ENCODE assay signal across 8 mouse cellular contexts in the genomic region with DNA sequence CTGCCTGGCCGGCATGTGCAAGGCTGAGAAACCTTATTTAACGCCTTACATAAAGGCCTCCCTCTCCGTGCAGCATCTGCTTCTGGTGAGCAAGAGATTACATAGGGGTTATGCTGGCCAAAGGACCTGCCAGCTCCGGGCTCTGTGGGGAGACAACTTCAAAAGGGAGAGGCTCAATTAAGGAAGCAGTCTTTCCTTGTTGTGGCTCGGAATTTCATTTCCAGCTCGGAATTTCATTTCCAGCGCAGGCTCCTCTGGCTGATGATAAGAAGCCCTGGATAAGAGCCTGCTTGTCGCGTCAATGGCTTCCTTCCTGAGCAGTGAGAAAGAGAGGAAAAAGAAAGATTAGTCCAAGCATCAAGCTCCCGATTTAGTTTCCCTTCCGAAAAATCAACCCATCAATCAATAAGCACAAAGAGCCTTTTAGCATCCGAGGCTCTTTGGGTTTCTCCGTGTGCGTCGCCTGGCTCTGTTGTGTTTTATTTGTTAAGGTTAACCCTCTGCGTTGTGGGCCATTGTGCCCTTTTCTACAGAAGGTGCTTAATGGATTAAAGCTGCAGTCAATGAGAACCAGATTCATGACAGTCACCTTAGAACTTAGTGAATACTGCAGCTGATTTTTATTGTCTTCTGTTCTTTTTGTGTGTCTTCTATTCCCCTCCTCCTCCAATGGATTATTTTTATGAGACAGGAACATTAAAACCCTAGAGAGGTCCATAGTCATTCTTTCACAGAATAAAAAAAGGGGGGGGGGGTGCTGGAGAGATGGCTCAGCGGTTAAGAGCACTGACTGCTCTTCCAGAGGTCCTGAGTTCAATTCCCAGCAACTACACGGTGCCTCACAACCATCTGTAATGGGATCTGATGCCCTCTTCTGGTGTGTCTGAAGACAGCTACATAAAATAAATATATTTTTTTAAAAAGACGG.
A peak's percentile ranks its signal among the peaks of the same experiment; 100 is the strongest.
DNase-seq lines count a peak whose midpoint lies in the region; ATAC-seq and TF ChIP-seq lines count a peak whose summit lies in the region.

No protein-coding gene starts in this region.

- peak overlapping the region; percentile 37 for H3K4me2 ChIP-seq in embryonic facial prominence, embryonic 15.5 days (replicated peaks)
- H3K4me2 ChIP-seq in heart, postnatal 0 days (ENCODE audit: low read depth, low read length) = peak overlapping the region; percentile 58
- H3K4me2 ChIP-seq in midbrain, embryonic 11.5 days = peak overlapping the region; percentile 24

- no peak for DNase-seq in frontal cortex, postnatal 25 days (ENCODE audit: low spot score in 2 of 2)
- peak; percentile 62 for DNase-seq in heart, postnatal 0 days (ENCODE audit: low spot score)
- DNase-seq in kidney, postnatal 14 days = peak; percentile 52
- peak; percentile 93 for DNase-seq in midbrain, embryonic 11.5 days (ENCODE audit: low spot score, missing footprints)

- H3K4me3 ChIP-seq in embryonic facial prominence, embryonic 15.5 days (replicated peaks) = peak overlapping the region; percentile 13
- peak overlapping the region; percentile 31 for H3K4me3 ChIP-seq in heart, postnatal 0 days (ENCODE audit: low read depth, low read length)
- H3K4me3 ChIP-seq in midbrain, embryonic 11.5 days (ENCODE audit: low read depth, low read length) = no peak overlapping the region

- no peaks in the 10 kb centered on the region for H3K36me3 ChIP-seq in embryonic facial prominence, embryonic 15.5 days
- no peaks in the 10 kb centered on the region for H3K36me3 ChIP-seq in heart, postnatal 0 days (replicated peaks; ENCODE audit: control insufficient read depth, insufficient read depth, low read length)
- no peaks in the 10 kb centered on the region for H3K36me3 ChIP-seq in midbrain, embryonic 11.5 days (ENCODE audit: control insufficient read depth, insufficient read depth, low read length)

- H3K4me1 ChIP-seq in embryonic facial prominence, embryonic 15.5 days = peaks cover 8% of the 10 kb centered on the region
- no peaks in the 10 kb centered on the region; the same call in 1 of the 2 replicates for H3K4me1 ChIP-seq in heart, postnatal 0 days (ENCODE audit: control insufficient read depth, insufficient read depth)
- H3K4me1 ChIP-seq in midbrain, embryonic 11.5 days (ENCODE audit: control insufficient read depth, insufficient read depth, low read length) = peaks cover 16% of the 10 kb centered on the region

- H3K27me3 ChIP-seq in embryonic facial prominence, embryonic 15.5 days = no peaks in the 10 kb centered on the region
- no peaks in the 10 kb centered on the region for H3K27me3 ChIP-seq in heart, postnatal 0 days (ENCODE audit: control insufficient read depth, insufficient read depth, low read length)
- H3K27me3 ChIP-seq in midbrain, embryonic 11.5 days (ENCODE audit: control insufficient read depth, insufficient read depth, low read length) = peaks cover 15% of the 10 kb centered on the region

- no peak overlapping the region for H3K9ac ChIP-seq in embryonic facial prominence, embryonic 15.5 days
- no peak overlapping the region for H3K9ac ChIP-seq in heart, postnatal 0 days (replicated peaks; ENCODE audit: low read depth, low read length)
- no peak overlapping the region; the same call in 1 of the 2 replicates for H3K9ac ChIP-seq in midbrain, embryonic 11.5 days (ENCODE audit: low read length)

- 13% methylated on average over 19 of the region's 19 CpGs for WGBS in embryonic facial prominence, embryonic 15.5 days
- 16% methylated on average over 19 of the region's 19 CpGs for WGBS in heart, postnatal 0 days
- 8% methylated on average over 19 of the region's 19 CpGs for WGBS in midbrain, embryonic 11.5 days

- H3K27ac ChIP-seq in embryonic facial prominence, embryonic 15.5 days (replicated peaks) = no peak overlapping the region
- H3K27ac ChIP-seq in heart, postnatal 0 days (ENCODE audit: low read depth) = peak overlapping the region; percentile 39; the same call in 1 of the 2 replicates
- H3K27ac ChIP-seq in midbrain, embryonic 11.5 days (ENCODE audit: low read depth, low read length) = peak overlapping the region; percentile 73

- no peak for TF ChIP-seq EP300 in heart, postnatal 0 days (IDR thresholded peaks at IDR 0.05; ENCODE audit: low read depth)

- no peaks in the 10 kb centered on the region for H3K9me3 ChIP-seq in embryonic facial prominence, embryonic 15.5 days (replicated peaks)
- no peaks in the 10 kb centered on the region for H3K9me3 ChIP-seq in heart, postnatal 0 days (replicated peaks; ENCODE audit: control insufficient read depth, low read length)
- H3K9me3 ChIP-seq in midbrain, embryonic 11.5 days (ENCODE audit: control insufficient read depth, low read length) = no peaks in the 10 kb centered on the region

- peak; percentile 83 for ATAC-seq in frontal cortex, adult (ENCODE audit: low TSS enrichment)
- peak; percentile 60; the same call in 1 of the 2 replicates for ATAC-seq in embryonic facial prominence, embryonic 15.5 days (ENCODE audit: insufficient number of reproducible peaks, low FRiP score, low TSS enrichment, low read depth)
- peak; percentile 44; the same call in 1 of the 2 replicates for ATAC-seq in heart, postnatal 0 days (ENCODE audit: insufficient read depth, low read depth)
- ATAC-seq in midbrain, embryonic 11.5 days (ENCODE audit: low FRiP score) = peak; percentile 87
- ATAC-seq in CD4-positive, CD25-positive, alpha-beta regulatory T cell, adult 4 months = no peak
- ATAC-seq in erythroid progenitor cell, adult 5-6 weeks (replicated peaks; ENCODE audit: low FRiP score, poor library complexity, severe bottlenecking) = no peak

- TF ChIP-seq CTCF in heart, postnatal 0 days (IDR thresholded peaks at IDR 0.05; ENCODE audit: low read depth) = no peak

Comparison
In these comparisons a context has a peak if more than half of its experiments do, and no peak if none do; other contexts are left out.
1. ATAC-seq: peak in frontal cortex, adult (single experiment), embryonic facial prominence, embryonic 15.5 days (single experiment), heart, postnatal 0 days (single experiment) and midbrain, embryonic 11.5 days (single experiment); none in CD4-positive, CD25-positive, alpha-beta regulatory T cell, adult 4 months (single experiment) and erythroid progenitor cell, adult 5-6 weeks (single experiment).
2. DNase-seq: peak in heart, postnatal 0 days (single experiment), kidney, postnatal 14 days (single experiment) and midbrain, embryonic 11.5 days (single experiment); none in frontal cortex, postnatal 25 days (0 of 2).
3. Peak in every context shown above with its lines, with median percentiles within 50 percentile points of each other: H3K4me2 ChIP-seq.